Mouse (Mus musculus) heart, embryonic 14.5 days (tissue): ENCODE measurements around the gene Mroh8. TPM values are rescaled to one million over a fixed set of nuclear protein-coding genes. Genes with fewer than 3 reads are reported as not detected.

ENCODE experiments used
- ATAC-seq: fragments of 200-750 bp; cut with Nextera tagmentation; 2 replicates; pipeline ENCODE4 v1.8.0; 2017; ENCODE audit warnings: low read depth, moderate TSS enrichment; ENCODE audit not compliant: insufficient number of reproducible peaks, insufficient read depth, low FRiP score
- H3K27ac ChIP-seq, 2 experiments: fragments of 200-500 bp in 1 of 2; fragments of 300-500 bp in 1 of 2; sonication (generic) in 1 of 2; replicated peaks in 1 of 2; 2 replicates each; pipeline ENCODE4 v1.5.1; 2012 to 2014; ENCODE audit warnings: low read depth in 2 of 2, low read length in 2 of 2, control low read depth in 1 of 2, mild to moderate bottlenecking in 1 of 2, mixed read lengths in 1 of 2; ENCODE audit not compliant: control insufficient read depth in 1 of 2, insufficient read depth in 1 of 2
- H3K27me3 ChIP-seq: fragments of 300-500 bp; sonication (generic); 2 replicates; pipeline ENCODE4 v1.6.1; 2014; ENCODE audit warnings: mild to moderate bottlenecking, low read length, control low read depth; ENCODE audit not compliant: control insufficient read depth, insufficient read depth
- H3K36me3 ChIP-seq: fragments of 300-500 bp; sonication (generic); 2 replicates; pipeline ENCODE4 v1.6.1; 2014; ENCODE audit warnings: mild to moderate bottlenecking, control low read depth, low read length, mixed read lengths; ENCODE audit not compliant: control insufficient read depth, insufficient read depth
- H3K4me1 ChIP-seq, 2 experiments: fragments of 200-500 bp in 1 of 2; fragments of 300-500 bp in 1 of 2; sonication (generic) in 1 of 2; 2 replicates each; pipeline ENCODE4 v1.6.1; 2012 to 2014; ENCODE audit warnings: low read length in 2 of 2, control low read depth in 1 of 2, mixed read lengths in 1 of 2; ENCODE audit not compliant: control insufficient read depth in 2 of 2, insufficient read depth in 2 of 2
- H3K4me2 ChIP-seq: fragments of 300-500 bp; sonication (generic); 2 replicates; pipeline ENCODE4 v1.6.1; 2014; ENCODE audit warnings: mild to moderate bottlenecking, low read length
- H3K4me3 ChIP-seq, 2 experiments: fragments of 200-500 bp in 1 of 2; fragments of 300-500 bp in 1 of 2; sonication (generic) in 1 of 2; 2 replicates each; pipeline ENCODE4 v1.5.1; 2012 to 2014; ENCODE audit warnings: low read length in 2 of 2, mild to moderate bottlenecking in 2 of 2, control low read depth in 1 of 2, low read depth in 1 of 2, moderate library complexity in 1 of 2; ENCODE audit not compliant: control insufficient read depth in 1 of 2, insufficient read depth in 1 of 2
- H3K9ac ChIP-seq: fragments of 300-500 bp; sonication (generic); 2 replicates; pipeline ENCODE4 v1.6.1; 2014; ENCODE audit warnings: mild to moderate bottlenecking, low read length
- H3K9me3 ChIP-seq: fragments of 300-500 bp; sonication (generic); 2 replicates; pipeline ENCODE4 v1.6.1; 2016; ENCODE audit warnings: low read length, control low read depth; ENCODE audit not compliant: control insufficient read depth
- WGBS: fragments of 180-500 bp; shearing (Covaris S2); extraction: QIAGEN DNeasy Blood & Tissue Kit; methylation state at CpG from one replicate; pipeline ENCODE4 v1.1.7; 2014; 5-methylcytosine and 5-hydroxymethylcytosine counted together
- polyA plus RNA-seq: library from polyadenylated mRNA; unstranded; fragments of >200 nt; fragmentation: Nextera tagmentation; extraction: Ambion mirVana; gene quantifications from 2 replicates; pipeline ENCODE4 v1.2.1, GENCODE M21; 2014

Mroh8 gene
- polyA plus RNA-seq, 1 experiment from 2014 or later = 0.43 TPM

- Histone ChIP-seq H3K4me2 (no peak overlapping the region), H3K27ac (no peak overlapping the region), H3K4me3 (no peak overlapping the region), H3K9me3 (no peaks in the 10 kb centered on the region), H3K36me3 (peaks cover 97% of the 10 kb centered on the region), H3K27me3 (no peaks in the 10 kb centered on the region), H3K9ac (no peak overlapping the region), H3K4me1 (peaks cover 4 to 8% of the 10 kb centered on the region in 2 experiments; a peak in 1 of 4 replicates)
- no peak for ATAC-seq
- 76% methylated on average over 6 of the region's 6 CpGs for WGBS
Measured at GRCm38 (mm10) chr2:157317220-157317619, 37.9 kb upstream of the Mroh8 start.

GRCm38 (mm10) chr2:157316358-157316933 is 37.1 kb upstream of the Mroh8 start:
- ATAC-seq = no peak
- no peak overlapping the region for H3K4me3 ChIP-seq
- WGBS = 84% methylated on average over 14 of the region's 14 CpGs
- peaks cover 6 to 8% of the 10 kb centered on the region in 2 experiments; a peak in 1 of 4 replicates for H3K4me1 ChIP-seq
- H3K9ac ChIP-seq = no peak overlapping the region
- H3K27ac ChIP-seq = no peak overlapping the region
- H3K4me2 ChIP-seq = no peak overlapping the region
- H3K9me3 ChIP-seq = no peaks in the 10 kb centered on the region
- no peaks in the 10 kb centered on the region for H3K27me3 ChIP-seq
- peaks cover 96% of the 10 kb centered on the region for H3K36me3 ChIP-seq

GRCm38 (mm10) chr2:157315486-157315885 is 36.1 kb upstream of the Mroh8 start:
- Histone ChIP-seq H3K9me3 (no peaks in the 10 kb centered on the region), H3K4me3 (no peak overlapping the region), H3K27ac (no peak overlapping the region), H3K4me2 (no peak overlapping the region), H3K9ac (no peak overlapping the region), H3K4me1 (peaks cover 8 to 13% of the 10 kb centered on the region in 2 experiments; a peak in 2 of 4 replicates), H3K36me3 (peaks cover 96% of the 10 kb centered on the region), H3K27me3 (no peaks in the 10 kb centered on the region)
- WGBS = 84% methylated on average over 6 of the region's 6 CpGs
- ATAC-seq = no peak

- Histone ChIP-seq H3K4me1 (peaks cover 8 to 17% of the 10 kb centered on the region in 2 experiments; a peak in 2 of 4 replicates), H3K36me3 (peaks cover 97% of the 10 kb centered on the region), H3K9ac (no peak overlapping the region), H3K27me3 (no peaks in the 10 kb centered on the region), H3K27ac (no peak overlapping the region), H3K4me3 (no peak overlapping the region), H3K4me2 (no peak overlapping the region), H3K9me3 (no peaks in the 10 kb centered on the region)
- no peak for ATAC-seq
- 93% methylated on average over 7 of the region's 7 CpGs for WGBS
Measured at GRCm38 (mm10) chr2:157314310-157314709, 35.0 kb upstream of the Mroh8 start.

GRCm38 (mm10) chr2:157313718-157314117 is 34.4 kb upstream of the Mroh8 start:
- no peak for ATAC-seq
- Histone ChIP-seq H3K27me3 (no peaks in the 10 kb centered on the region), H3K4me3 (no peak overlapping the region), H3K4me2 (no peak overlapping the region), H3K9ac (no peak overlapping the region), H3K36me3 (peaks cover 97% of the 10 kb centered on the region), H3K27ac (no peak overlapping the region), H3K4me1 (peaks cover 8 to 17% of the 10 kb centered on the region in 2 experiments; a peak in 2 of 4 replicates), H3K9me3 (no peaks in the 10 kb centered on the region)
- WGBS = 93% methylated on average over 3 of the region's 3 CpGs

- no peaks in the 10 kb centered on the region for H3K27me3 ChIP-seq
- peaks cover 0 to 17% of the 10 kb centered on the region in 2 experiments; a peak in 1 of 4 replicates for H3K4me1 ChIP-seq
- no peak overlapping the region; a peak in 1 of 4 replicates for H3K27ac ChIP-seq
- WGBS = 75% methylated on average over 6 of the region's 6 CpGs
- H3K36me3 ChIP-seq = peaks cover 97% of the 10 kb centered on the region
- no peak overlapping the region for H3K4me3 ChIP-seq
- H3K9me3 ChIP-seq = no peaks in the 10 kb centered on the region
- ATAC-seq = peak; percentile 59; the same call in 1 of the 2 replicates
- H3K4me2 ChIP-seq = no peak overlapping the region
- no peak overlapping the region for H3K9ac ChIP-seq
Measured at GRCm38 (mm10) chr2:157310963-157311637, 31.8 kb upstream of the Mroh8 start.

- Histone ChIP-seq H3K9me3 (no peaks in the 10 kb centered on the region), H3K27ac (no peak overlapping the region), H3K4me1 (peaks cover 0 to 17% of the 10 kb centered on the region in 2 experiments; a peak in 1 of 4 replicates), H3K9ac (no peak overlapping the region), H3K4me2 (no peak overlapping the region), H3K4me3 (no peak overlapping the region), H3K27me3 (no peaks in the 10 kb centered on the region), H3K36me3 (peaks cover 96% of the 10 kb centered on the region)
- ATAC-seq = no peak
- WGBS = 95% methylated on average over 8 of the region's 8 CpGs
Measured at GRCm38 (mm10) chr2:157309611-157310010, 30.3 kb upstream of the Mroh8 start.
